Mouse (Mus musculus) cerebellum, postnatal 36 days (tissue): ENCODE results near the gene Csdc2.
"Not testable (repeated sequence)": the region's sequence is repeated elsewhere in the genome, so short reads cannot be mapped to it uniquely, and the experiment has no call there.

Source experiments
- DNase-seq, 2 experiments: peaks; one replicate each; pipeline ENCODE4 v3.0.0; 2021 to 2022; ENCODE audit warnings: mixed read lengths in 2 of 2

Gene Csdc2

DNA sequence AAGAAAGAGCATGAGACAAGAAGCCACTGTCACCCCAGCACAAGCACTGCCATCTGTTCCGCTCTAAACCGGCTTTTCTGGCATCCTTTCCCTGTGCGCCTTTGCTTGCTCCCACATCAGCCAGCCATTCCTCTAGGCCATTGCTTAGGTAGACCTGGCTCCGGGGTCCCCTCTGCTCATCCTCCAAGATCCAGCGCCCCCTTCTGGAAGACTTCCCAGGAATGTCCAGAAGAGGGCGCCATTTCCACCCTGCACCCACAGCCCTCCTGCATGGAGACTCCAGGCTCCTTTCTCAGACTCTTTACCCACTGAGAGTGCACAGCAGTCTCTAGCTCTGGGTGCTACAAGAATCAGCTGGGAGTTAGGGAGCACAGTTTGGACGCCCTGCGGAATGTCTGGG is 19.9 kb downstream of the Csdc2 start:
- peak; percentile 59 to 64 for DNase-seq

DNA sequence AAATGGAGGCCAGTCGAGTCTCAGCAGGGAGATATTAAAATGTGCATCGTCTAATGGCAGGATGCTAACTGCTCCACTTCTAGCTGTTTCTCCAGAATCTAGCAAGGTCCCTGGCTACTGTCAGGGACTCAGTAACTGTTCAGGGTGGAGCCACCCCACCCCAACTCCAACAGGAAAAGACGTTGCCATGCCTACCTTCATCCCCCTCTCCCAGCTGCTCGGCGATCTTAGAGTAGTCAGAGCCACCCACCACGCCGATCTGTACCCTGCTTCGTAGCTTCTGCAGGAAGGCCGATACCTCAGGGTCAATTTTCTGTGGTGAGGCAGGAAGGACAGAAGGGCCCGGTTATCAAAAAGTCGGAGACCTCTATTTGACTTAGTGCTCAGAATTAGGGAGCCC is 21.0 kb downstream of the Csdc2 start:
- DNase-seq, result no peak

DNA sequence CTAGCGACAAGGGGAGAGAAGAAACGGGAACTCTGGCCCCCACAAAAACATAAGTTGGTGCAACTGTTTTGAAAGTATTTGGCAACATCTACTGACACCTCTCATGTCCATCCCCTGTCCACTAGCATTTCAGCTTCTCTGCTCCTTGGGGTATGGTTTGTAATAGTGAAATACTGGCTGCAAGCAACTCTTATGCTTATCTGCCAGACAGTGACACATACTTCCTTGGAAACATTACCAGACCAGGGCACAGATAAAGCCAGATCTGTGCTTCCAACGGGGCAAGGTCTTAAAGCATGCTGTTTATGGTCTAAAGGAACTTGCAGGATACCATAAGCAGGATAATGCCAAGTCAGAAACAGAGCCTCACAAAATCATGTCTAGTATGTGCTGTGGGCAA is 22.3 kb downstream of the Csdc2 start:
- DNase-seq, result no peak

DNA sequence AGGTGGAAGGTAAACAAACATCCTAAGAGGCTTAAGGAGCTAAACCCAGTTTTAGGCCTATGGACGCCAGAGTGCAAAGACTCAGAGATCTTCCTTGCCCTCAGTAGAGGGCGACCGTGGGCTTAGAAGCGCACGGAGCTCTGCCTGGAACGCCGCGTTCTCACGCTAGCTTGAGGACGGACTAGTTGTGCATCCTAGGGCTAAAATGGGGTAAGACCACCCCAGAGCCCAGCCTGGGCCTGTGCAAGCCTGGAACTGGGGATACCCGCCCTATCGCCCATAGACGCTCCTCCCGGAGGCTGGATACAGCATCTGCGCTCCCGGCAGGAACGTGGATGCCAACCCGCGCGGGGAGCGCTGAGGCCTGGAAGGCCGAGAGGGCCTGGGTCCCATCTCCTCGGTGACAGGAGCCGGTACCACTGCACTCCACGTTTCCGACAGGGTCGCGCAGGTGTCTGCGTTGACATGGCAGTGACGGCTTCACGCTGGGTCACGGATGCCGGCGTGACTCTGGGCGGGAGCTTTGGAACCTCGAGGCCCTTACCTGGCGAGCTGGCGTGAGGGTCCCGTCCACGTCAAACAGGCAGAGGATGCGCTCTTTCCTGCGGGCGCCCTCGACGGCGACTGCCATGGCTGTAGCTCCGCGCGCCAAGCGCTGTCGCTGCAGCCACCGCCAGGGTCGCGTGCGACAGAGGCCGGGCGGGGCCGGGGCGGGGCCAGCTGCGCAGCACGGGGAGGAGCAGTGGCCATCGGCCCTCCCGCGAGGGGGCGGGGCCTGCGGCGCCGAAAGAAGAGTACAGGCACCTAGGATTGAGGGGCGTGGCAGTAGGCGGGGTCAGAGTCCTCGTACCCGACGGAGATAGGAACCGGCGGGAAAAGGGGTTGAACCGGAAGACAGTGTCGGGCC is 23.9 kb downstream of the Csdc2 start, which contains the start of gene Pmm1:
Pmm1 (minus strand) TSS at position 760 of the 907 bp plus-strand sequence.
- DNase-seq, result peak; percentile 98 to 99

DNA sequence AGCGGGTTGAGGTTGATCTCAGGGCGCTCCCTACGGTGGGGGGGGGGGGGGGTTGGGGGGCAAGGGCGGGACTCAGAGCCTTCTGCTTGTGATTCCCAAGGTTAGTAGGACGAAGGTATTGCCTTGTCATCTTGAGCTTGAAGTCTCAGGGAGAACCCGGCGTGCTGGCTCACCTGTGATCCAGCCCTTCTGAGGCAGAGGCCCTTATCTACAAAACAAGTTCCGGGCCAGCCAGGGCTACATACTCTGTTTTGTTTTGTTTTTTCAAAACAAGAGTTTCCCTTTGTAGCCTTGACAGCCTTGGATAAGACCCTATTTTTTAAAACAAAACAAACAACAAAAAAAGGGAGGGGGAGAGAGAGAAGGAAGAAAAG is 24.5 kb downstream of the Csdc2 start:
- no peak for DNase-seq

DNA sequence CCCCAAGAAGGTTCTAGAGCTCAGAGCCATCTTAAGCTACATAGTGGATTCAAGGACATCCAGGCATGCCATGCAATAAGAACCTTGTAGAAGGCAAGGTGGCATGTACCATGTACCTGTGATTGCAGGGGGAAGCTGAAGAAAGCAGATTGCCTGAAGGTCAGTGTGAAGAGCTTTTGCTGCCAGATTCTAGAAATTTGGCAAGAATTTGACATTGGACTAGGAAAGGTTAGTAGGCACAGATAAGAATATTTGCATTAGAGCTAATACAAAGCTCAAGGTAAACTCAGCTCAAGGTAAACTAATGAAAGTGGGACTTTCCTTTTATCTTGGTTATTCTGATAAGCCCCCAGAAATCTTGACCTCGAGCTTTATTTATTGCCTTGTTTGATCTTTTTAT is 27.7 kb downstream of the Csdc2 start:
- DNase-seq, result no peak

DNA sequence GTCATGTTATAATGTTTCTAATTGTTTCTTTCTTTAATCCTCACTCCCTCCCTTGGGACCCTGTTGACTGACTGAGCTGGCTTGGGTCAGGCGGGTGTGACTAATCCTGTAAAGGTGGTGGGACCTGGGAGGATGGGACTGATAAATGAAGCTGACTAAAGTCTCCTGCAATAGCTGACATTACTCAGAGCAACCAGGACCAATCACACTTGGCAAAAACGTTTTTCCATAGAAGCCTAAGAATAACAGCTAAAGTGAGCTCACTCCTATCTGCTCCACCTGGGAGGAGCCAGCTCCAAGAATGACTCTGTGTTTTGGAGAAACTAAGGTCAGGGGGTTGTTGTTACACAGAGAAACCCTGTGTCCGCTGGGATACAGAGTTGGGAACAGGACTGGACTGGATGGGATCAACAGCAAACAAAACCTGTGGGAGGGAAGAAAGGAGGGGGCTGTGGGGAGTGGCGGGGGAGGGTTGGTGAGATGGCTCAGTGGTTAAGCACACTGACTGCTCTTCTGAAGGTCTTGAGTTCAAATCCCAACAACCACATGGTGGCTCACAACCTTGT is 28.5 kb downstream of the Csdc2 start:
- no peak for DNase-seq

DNA sequence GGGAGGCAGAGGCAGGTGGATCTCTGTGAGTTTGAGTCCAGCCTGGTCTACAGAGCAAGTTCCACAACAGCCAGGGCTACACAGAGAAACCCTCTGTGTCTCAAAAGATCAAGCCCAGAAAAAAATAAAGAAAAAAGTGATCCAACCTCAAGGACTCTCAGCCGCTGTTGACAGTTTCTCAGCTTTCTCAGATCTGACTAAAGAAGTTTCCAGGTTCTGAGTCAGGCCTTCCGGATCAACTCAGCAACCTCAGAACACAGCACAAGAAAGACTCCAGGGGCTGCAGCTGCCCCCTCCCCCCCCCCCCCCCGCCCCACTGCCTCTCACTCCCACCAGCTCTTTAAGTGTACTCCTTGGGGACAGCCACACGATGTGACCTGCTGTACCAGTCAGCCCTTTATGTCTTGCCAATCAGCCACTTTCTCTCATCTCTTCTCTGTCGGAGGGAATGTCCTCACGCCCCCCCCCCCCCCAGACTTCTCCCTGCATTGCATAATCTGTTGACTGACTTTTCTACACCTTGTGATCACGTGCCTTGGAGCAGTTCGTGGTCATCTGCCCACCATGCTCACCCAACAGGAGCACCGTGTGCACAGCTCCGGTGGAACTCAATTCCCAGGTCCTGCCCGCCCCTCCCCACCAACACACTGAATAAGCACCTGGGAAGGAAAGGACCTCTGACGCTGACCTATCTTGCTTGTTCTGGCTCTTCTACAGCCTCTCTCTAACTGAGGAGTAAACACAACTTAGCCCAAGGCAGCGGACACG is 29.7 kb downstream of the Csdc2 start:
- DNase-seq, result no peak

DNA sequence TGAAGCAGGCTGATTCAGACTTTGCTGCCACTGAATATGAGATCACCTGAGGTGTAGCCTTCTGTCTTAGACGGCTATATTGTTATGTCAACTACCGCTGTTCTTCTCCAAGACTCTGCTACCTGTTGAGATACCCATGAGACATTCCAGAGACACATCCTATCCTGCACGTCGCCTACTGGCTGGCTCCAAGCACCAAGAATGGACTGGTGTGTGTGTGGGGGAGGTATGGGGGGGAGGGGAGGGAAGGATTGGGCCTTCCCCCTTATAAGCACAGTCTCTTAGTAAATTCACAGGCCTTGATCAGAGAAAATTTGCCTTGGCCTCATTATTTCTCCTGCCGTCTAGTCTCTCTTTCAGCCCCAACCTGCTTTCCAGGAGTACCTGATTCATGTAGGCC is 31.3 kb downstream of the Csdc2 start:
- DNase-seq, result no peak

DNA sequence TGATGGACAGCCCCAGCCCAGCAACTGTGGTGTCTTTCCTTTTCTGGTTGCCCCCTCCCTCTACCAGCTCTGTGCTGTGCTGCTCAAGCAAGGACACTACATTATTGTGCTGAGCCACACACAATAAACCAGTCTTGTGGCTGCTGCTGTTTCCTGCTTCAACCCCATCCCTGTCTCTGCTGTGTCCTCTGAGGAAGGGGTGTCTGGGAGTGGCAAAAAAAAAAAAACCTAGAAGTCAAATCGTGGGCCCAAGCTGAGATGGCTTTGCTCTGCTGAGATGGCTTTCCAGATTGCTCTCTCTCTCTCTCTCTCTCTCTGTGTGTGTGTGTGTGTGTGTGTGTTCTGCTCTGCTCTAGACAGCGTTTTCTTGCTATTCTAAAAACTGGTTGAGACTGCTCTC is 31.9 kb downstream of the Csdc2 start:
- no peak for DNase-seq

DNA sequence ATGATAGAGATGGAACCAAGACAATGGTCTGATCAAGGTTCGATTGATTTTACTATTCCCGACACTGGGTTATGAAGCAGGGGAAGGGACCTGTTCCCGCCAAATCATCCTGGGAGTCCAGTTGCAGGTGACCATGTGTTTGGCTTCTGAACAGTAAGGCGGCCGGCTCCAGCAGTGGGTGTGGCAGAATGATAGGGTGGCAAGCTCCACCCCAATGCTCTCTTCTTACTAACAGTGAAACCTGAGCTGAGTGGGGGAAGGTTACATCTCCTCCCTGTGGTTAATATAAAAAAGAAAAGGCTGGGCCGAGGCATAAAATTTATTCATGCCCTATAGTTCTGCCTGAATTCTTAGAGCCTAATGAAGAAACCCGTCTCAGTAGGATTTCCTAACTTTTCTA is 32.6 kb downstream of the Csdc2 start:
- no peak for DNase-seq

DNA sequence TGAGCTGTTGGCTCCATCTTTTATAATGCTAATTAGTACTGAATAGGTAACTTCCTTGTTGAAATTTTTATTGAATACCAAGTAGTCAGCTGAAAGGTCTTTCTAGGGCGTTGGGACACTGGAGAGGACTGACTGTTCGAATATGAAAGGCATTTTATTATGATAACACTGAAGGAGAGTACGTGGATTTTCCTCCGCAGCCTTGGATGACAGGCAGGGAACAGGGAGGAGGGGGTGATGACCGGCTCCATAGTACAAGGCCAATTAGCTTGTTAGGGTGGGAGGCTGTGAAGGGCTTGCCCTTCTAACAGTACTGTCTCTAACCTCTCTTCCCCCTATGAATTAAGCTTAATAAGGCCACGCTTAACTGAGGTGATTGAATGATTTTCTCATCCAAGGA is 33.1 kb downstream of the Csdc2 start:
- DNase-seq, result not testable (repeated sequence)

DNA sequence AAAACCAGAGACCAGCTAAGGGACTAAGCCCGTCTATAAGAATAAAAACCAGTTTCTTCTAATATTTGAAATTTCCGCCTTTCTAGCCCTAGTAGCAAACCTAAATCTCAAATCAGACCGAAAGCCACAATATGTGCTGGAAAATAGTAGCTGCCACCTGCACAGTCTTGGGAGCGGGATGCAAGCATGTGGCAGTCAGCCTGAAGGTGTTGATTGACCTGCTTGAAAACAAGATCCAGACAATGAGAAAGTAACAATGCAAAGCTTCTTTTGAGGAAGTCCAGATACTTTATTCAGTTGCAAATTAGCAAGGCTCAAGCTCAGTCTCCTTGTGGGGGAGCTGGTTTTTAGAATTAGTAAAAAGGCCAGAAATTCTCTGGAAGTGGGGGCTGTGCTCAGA is 33.9 kb downstream of the Csdc2 start:
- DNase-seq, result not testable (repeated sequence)

DNA sequence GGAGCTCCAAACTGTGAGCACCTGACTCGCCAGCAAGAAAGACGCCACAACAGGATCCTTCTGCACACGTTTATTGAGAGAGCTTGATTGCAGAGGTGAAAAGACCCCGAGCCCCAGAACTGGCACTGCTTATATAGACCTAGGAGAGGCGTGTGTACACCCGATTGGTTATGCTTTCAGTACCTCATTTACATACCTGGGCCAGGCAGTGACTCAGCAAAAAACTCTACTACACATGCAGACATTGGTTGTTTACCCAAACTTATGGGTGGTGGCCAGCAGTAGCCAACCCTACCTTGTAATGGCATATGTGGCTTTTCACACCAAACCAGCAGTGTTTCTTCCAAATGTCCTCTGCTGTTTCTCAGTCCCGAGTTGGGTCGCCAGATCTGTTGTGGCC is 38.6 kb downstream of the Csdc2 start:
- DNase-seq, result not testable (repeated sequence)

DNA sequence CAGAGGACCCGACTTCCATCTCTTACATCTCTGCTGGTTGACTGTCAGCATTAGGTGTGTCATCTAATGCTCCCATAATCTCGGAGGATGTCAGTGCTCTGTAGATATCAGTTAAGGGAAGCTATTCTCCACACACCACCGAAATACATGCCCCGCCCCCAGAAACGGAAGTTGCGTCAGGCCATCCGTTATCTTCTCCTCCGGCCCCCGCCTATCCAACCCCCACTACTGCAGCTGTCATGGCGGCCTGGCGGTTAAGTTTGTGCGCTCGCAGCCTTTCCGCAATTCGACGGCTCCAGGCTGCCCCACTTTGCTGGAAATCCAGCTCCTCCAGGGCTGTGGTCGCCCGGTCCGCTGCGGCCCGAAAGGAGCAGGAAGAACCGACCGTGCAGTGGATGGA is 43.8 kb downstream of the Csdc2 start, which contains the start of gene 1700029P11Rik:
1700029P11Rik (plus strand) TSS at position 220 of the 400 bp plus-strand sequence.
- no peak for DNase-seq

DNA sequence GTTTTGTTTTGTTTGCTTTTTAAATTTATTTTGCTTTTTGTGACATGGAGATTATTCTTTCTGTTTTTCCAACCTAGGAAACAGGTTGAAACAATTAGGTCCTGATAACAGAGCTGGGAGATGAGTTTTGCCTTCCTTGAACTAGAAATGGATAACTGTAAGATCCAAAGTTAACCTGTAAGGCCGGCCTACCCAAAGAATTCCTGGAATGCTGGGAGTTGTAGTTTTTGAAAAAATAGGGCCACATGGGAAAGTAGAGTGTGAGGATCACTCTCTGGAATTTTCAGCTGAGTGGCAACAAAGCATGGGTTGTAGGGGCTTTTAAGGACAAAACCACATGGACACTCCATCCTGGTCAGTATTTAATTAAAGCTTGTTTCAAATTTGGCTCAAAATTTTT is 45.6 kb downstream of the Csdc2 start:
- DNase-seq, result no peak

DNA sequence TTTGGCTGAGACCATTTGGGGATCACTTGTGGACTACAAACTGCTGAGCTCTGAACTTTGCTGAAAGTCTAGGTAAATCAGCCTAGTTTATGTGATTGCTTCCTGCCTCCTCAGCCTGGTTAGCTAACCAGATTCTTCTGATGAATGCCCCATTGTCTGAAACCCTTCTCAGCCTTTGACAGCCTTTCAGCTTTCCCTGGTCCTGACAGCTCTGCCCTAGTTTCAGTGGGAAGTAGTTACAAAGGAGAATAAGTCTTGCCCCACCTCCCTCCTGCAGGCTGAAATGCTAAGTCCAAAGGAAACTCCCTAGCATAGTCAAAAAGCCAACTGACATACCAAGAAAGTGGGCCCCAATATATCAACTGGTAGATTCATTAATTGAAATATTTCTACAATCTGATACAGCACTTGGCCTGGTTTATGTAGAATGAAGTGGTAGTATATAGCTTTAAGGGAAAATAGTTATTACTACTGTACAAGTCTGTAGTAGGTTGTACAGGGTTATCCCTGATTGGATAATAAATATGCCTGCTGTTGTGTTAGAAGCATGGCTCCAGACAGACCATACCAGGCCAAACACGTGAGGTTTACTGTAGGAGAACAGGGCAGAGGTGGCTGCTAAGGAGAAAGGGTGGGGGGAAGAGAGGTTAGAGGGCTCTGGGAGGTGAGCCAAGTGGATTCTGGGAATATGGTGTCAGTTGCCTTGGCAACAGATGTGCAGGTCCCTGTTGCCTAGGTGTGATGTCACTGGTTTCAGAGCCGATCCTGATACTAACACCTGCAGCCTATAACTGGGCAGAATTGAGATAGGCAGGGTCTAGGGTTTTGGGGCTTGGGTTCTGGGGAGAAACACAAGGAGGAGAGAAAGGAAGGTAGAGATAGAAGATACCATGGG is 49.0 kb downstream of the Csdc2 start:
- DNase-seq, result no peak

DNA sequence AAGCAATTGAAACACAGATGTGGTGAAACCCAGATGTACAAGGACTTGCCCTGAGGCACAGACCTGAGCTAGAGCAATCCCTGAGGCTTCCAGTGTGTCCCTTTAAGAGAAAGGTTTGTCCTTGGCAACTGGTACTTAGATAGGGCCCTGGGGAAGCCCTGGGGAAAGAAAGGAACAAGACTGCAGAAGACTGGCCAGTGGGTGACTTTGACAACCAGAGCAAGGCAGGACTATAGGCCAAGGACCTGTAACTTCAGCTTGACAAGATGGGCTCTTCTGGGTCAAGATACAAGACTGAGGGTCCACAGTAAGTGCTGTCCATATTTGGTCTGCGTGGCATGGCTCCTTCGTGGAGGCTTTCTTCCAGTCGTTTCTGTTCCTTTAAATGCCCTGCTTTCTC is 51.1 kb downstream of the Csdc2 start, which contains the start of gene Xrcc6:
Xrcc6 (plus strand) TSS at position 190 of the 400 bp plus-strand sequence.
- no peak for DNase-seq

DNA sequence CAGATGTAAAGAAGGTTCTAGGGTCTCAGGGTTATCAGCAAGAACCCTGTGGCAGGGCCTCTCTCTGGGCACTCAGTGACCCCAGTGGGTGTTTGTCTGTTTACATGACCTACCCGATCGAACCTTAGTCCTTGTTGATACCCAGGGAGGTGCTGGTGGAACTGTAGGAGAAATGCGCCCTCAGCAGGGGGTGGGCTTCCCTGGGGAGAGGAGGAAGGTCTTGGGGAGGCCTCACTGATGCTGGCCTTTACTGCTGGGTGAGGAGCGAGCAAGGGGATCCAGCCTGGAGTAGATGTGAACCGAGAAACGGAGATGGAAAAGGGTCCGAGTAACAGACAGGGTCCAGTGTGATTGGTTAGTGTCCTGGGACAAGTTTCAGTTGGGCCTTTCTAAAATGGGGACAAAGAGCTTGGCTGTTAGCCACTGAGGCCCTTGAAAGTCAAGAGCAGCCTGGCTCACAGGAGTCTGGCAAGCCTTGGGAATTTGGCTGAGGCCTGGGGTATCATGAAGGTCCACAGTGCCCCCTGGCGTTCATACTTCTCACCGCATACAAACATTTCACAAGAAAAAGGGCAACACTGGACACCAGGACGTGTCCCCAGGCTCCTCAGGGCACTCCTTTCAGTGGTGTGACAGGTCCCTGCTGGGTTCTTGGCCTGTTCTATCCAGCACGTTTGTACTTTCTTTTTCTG is 53.0 kb downstream of the Csdc2 start:
- DNase-seq, result peak; percentile 88 to 95

DNA sequence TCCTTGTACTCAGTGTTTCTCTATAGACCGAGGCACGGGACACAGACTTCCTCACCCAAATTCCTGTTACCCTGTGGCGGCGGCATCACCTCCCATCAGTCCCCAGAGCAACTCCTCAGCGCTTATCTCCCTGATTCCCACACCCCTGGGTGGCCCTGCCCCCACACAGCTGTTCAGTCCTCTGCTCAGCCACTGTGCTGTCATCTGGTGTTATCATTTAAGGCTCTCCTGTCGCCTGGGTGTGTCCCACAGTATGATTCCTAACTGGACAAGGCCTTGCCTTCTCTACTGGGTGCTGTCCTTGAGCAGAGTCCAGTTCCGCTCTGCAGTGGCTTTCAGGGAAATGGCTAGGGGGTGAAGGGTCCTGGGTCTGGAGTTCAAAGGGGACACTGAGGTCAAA is 54.0 kb downstream of the Csdc2 start:
- no peak for DNase-seq

DNA sequence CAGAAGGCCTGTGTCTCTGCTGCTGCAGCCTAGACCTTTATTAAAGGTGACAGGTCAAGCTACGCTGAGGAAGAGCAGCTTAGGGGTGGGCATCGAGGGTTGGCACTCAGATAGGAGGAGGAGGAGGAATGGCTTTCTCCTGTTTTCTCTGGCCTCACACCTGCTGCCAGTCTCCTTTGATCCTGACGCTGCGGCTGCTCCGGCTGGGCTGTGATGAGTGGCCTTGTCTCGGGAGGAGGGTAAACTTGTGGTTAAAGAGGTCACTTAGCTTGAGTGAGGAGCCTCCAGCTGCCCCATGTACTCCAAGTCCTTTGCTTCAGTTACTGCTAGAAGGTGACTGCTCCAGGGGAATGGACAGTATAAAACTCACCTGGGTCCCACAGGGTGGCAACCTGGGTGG is 57.4 kb downstream of the Csdc2 start:
- no peak for DNase-seq
